Mouse (Mus musculus) limb, embryonic 13.5 days (tissue): ENCODE data around the gene Iars2. TPM values are rescaled to one million over a fixed set of nuclear protein-coding genes. Genes with fewer than 3 reads are reported as not detected.

ENCODE experiments used
- ATAC-seq: fragments of 200-750 bp; cut with Nextera tagmentation; 2 replicates; pipeline ENCODE4 v1.8.0; 2017; ENCODE audit warnings: low read depth, moderate number of reproducible peaks, moderate TSS enrichment; ENCODE audit not compliant: low FRiP score
- H3K27ac ChIP-seq: fragments of 300-500 bp; sonication (generic); 2 replicates; pipeline ENCODE4 v1.5.1; 2015; ENCODE audit warnings: inconsistent platforms, mild to moderate bottlenecking, moderate library complexity
- H3K27me3 ChIP-seq: fragments of 300-500 bp; sonication (generic); 2 replicates; pipeline ENCODE4 v1.6.1; 2015; ENCODE audit warnings: mild to moderate bottlenecking, inconsistent platforms
- H3K36me3 ChIP-seq: fragments of 300-500 bp; sonication (generic); 2 replicates; pipeline ENCODE4 v1.6.1; 2015; ENCODE audit warnings: inconsistent platforms, mild to moderate bottlenecking, moderate library complexity
- H3K4me1 ChIP-seq: fragments of 300-500 bp; sonication (generic); 2 replicates; pipeline ENCODE4 v1.6.1; 2015; ENCODE audit warnings: inconsistent platforms
- H3K4me2 ChIP-seq: fragments of 300-500 bp; sonication (generic); replicated peaks from 2 replicates; pipeline ENCODE4 v1.6.1; 2015; ENCODE audit warnings: inconsistent platforms, mild to moderate bottlenecking, moderate library complexity
- H3K4me3 ChIP-seq: fragments of 300-500 bp; sonication (generic); 2 replicates; pipeline ENCODE4 v1.5.1; 2015; ENCODE audit warnings: moderate library complexity, mild to moderate bottlenecking, inconsistent platforms
- H3K9ac ChIP-seq: fragments of 300-500 bp; sonication (generic); 2 replicates; pipeline ENCODE4 v1.6.1; 2015; ENCODE audit warnings: mild to moderate bottlenecking, inconsistent platforms
- H3K9me3 ChIP-seq: fragments of 300-500 bp; sonication (generic); 2 replicates; pipeline ENCODE4 v1.6.1; 2016; ENCODE audit warnings: inconsistent platforms
- WGBS: fragments of 180-500 bp; shearing (Covaris S2); methylation state at CpG from one replicate; pipeline ENCODE4 v1.1.7; 2015; 5-methylcytosine and 5-hydroxymethylcytosine counted together
- polyA plus RNA-seq: library from polyadenylated mRNA; unstranded; fragments of >200 nt; fragmentation: Nextera tagmentation; extraction: Ambion mirVana; gene quantifications from 2 replicates; pipeline ENCODE4 v1.2.1, GENCODE M21; 2015

Iars2 gene
- polyA plus RNA-seq, 1 experiment from 2014 or later: 25.8 TPM

GRCm38 (mm10) chr1:185270403-185271097 lies 58.6 kb downstream of the Iars2 start:
- no peak overlapping the region for H3K9ac ChIP-seq
- WGBS: 90% methylated on average over 8 of the region's 8 CpGs
- no peaks in the 10 kb centered on the region for H3K4me1 ChIP-seq
- H3K4me3 ChIP-seq: no peak overlapping the region
- no peak for ATAC-seq
- no peaks in the 10 kb centered on the region for H3K27me3 ChIP-seq
- H3K9me3 ChIP-seq: 0 out of 2 replicates have a peak, but pooled peaks cover 3% of the 10 kb centered on the region
- no peak overlapping the region for H3K27ac ChIP-seq
- no peak overlapping the region for H3K4me2 ChIP-seq
- peaks cover 82% of the 10 kb centered on the region for H3K36me3 ChIP-seq

GRCm38 (mm10) chr1:185268675-185269074 lies 60.5 kb downstream of the Iars2 start:
- H3K9ac ChIP-seq: no peak overlapping the region
- H3K4me1 ChIP-seq: no peaks in the 10 kb centered on the region
- no peaks in the 10 kb centered on the region for H3K27me3 ChIP-seq
- H3K9me3 ChIP-seq: 0 out of 2 replicates have a peak, but pooled peaks cover 3% of the 10 kb centered on the region
- no peak overlapping the region for H3K27ac ChIP-seq
- H3K36me3 ChIP-seq: peaks cover 83% of the 10 kb centered on the region
- no peak for ATAC-seq
- no peak overlapping the region for H3K4me3 ChIP-seq
- WGBS: 81% methylated on average over 4 of the region's 4 CpGs
- no peak overlapping the region for H3K4me2 ChIP-seq

- H3K9ac ChIP-seq: no peak overlapping the region
- no peaks in the 10 kb centered on the region for H3K9me3 ChIP-seq
- no peak for ATAC-seq
- no peak overlapping the region for H3K4me3 ChIP-seq
- no peaks in the 10 kb centered on the region for H3K27me3 ChIP-seq
- no peaks in the 10 kb centered on the region for H3K4me1 ChIP-seq
- H3K27ac ChIP-seq: no peak overlapping the region
- WGBS: 64% methylated on average over 14 of the region's 14 CpGs
- peaks cover 89% of the 10 kb centered on the region for H3K36me3 ChIP-seq
- no peak overlapping the region for H3K4me2 ChIP-seq
Observed at GRCm38 (mm10) chr1:185262565-185262964, 66.6 kb downstream of the Iars2 start.

- H3K9me3 ChIP-seq: no peaks in the 10 kb centered on the region
- 53% methylated on average over 3 of the region's 3 CpGs for WGBS
- no peak for ATAC-seq
- H3K4me2 ChIP-seq: no peak overlapping the region
- H3K4me1 ChIP-seq: no peaks in the 10 kb centered on the region
- no peak overlapping the region for H3K9ac ChIP-seq
- H3K4me3 ChIP-seq: no peak overlapping the region
- no peak overlapping the region for H3K27ac ChIP-seq
- no peaks in the 10 kb centered on the region for H3K27me3 ChIP-seq
- peaks cover 72% of the 10 kb centered on the region for H3K36me3 ChIP-seq
Observed at GRCm38 (mm10) chr1:185256753-185257152, 72.4 kb downstream of the Iars2 start.

- no peak overlapping the region for H3K4me2 ChIP-seq
- WGBS: 92% methylated on average over 12 of the region's 12 CpGs
- H3K9ac ChIP-seq: no peak overlapping the region
- no peaks in the 10 kb centered on the region for H3K4me1 ChIP-seq
- no peak overlapping the region for H3K4me3 ChIP-seq
- H3K9me3 ChIP-seq: no peaks in the 10 kb centered on the region
- peaks cover 72% of the 10 kb centered on the region for H3K36me3 ChIP-seq
- no peak overlapping the region for H3K27ac ChIP-seq
- no peak for ATAC-seq
- no peaks in the 10 kb centered on the region for H3K27me3 ChIP-seq
Observed at GRCm38 (mm10) chr1:185255336-185255735, 73.9 kb downstream of the Iars2 start.

- Histone ChIP-seq H3K4me1 (no peaks in the 10 kb centered on the region), H3K36me3 (peaks cover 74% of the 10 kb centered on the region), H3K27me3 (no peaks in the 10 kb centered on the region), H3K4me2 (no peak overlapping the region), H3K27ac (no peak overlapping the region), H3K9ac (no peak overlapping the region), H3K4me3 (no peak overlapping the region), H3K9me3 (no peaks in the 10 kb centered on the region)
- WGBS: 77% methylated on average over 12 of the region's 12 CpGs
- no peak for ATAC-seq
Observed at GRCm38 (mm10) chr1:185253140-185253892, 75.9 kb downstream of the Iars2 start.

- Histone ChIP-seq H3K9ac (no peak overlapping the region), H3K4me2 (no peak overlapping the region), H3K36me3 (peaks cover 81% of the 10 kb centered on the region), H3K27me3 (no peaks in the 10 kb centered on the region), H3K27ac (no peak overlapping the region), H3K4me3 (no peak overlapping the region), H3K4me1 (peaks cover 7% of the 10 kb centered on the region), H3K9me3 (no peaks in the 10 kb centered on the region)
- WGBS: 86% methylated on average over 3 of the region's 3 CpGs
- no peak for ATAC-seq
Observed at GRCm38 (mm10) chr1:185252351-185252750, 76.8 kb downstream of the Iars2 start.

GRCm38 (mm10) chr1:185248728-185249127 lies 80.5 kb downstream of the Iars2 start:
- no peak overlapping the region for H3K27ac ChIP-seq
- H3K4me3 ChIP-seq: no peak overlapping the region
- no peaks in the 10 kb centered on the region for H3K27me3 ChIP-seq
- H3K9ac ChIP-seq: no peak overlapping the region
- peaks cover 8% of the 10 kb centered on the region for H3K4me1 ChIP-seq
- peaks cover 71% of the 10 kb centered on the region for H3K36me3 ChIP-seq
- no peak overlapping the region for H3K4me2 ChIP-seq
- ATAC-seq: no peak
- H3K9me3 ChIP-seq: no peaks in the 10 kb centered on the region
- 92% methylated on average over 8 of the region's 8 CpGs for WGBS

- Histone ChIP-seq H3K4me1 (peaks cover 8% of the 10 kb centered on the region), H3K4me3 (no peak overlapping the region), H3K4me2 (peak overlapping the region; percentile 21; the same call in 1 of the 2 replicates), H3K27me3 (no peaks in the 10 kb centered on the region), H3K27ac (peak overlapping the region; percentile 78), H3K9me3 (no peaks in the 10 kb centered on the region), H3K9ac (no peak overlapping the region), H3K36me3 (peaks cover 70% of the 10 kb centered on the region)
- 76% methylated on average over 20 of the region's 20 CpGs for WGBS
- no peak; the same call in 1 of the 2 replicates for ATAC-seq
Observed at GRCm38 (mm10) chr1:185247429-185248085, 81.6 kb downstream of the Iars2 start.

- H3K27me3 ChIP-seq: no peaks in the 10 kb centered on the region
- H3K36me3 ChIP-seq: peaks cover 68% of the 10 kb centered on the region
- peaks cover 8% of the 10 kb centered on the region for H3K4me1 ChIP-seq
- no peak overlapping the region for H3K27ac ChIP-seq
- no peaks in the 10 kb centered on the region for H3K9me3 ChIP-seq
- 79% methylated on average over 5 of the region's 7 CpGs for WGBS
- no peak overlapping the region for H3K9ac ChIP-seq
- no peak for ATAC-seq
- H3K4me3 ChIP-seq: no peak overlapping the region
- H3K4me2 ChIP-seq: no peak overlapping the region
Observed at GRCm38 (mm10) chr1:185245456-185245855, 83.7 kb downstream of the Iars2 start.

- H3K27ac ChIP-seq: no peak overlapping the region
- H3K4me3 ChIP-seq: no peak overlapping the region
- no peak for ATAC-seq
- WGBS: 89% methylated on average over 8 of the region's 8 CpGs
- H3K4me1 ChIP-seq: peaks cover 8% of the 10 kb centered on the region
- H3K4me2 ChIP-seq: no peak overlapping the region
- H3K9me3 ChIP-seq: no peaks in the 10 kb centered on the region
- no peak overlapping the region for H3K9ac ChIP-seq
- peaks cover 62% of the 10 kb centered on the region for H3K36me3 ChIP-seq
- H3K27me3 ChIP-seq: no peaks in the 10 kb centered on the region
Observed at GRCm38 (mm10) chr1:185243013-185243412, 86.2 kb downstream of the Iars2 start.

GRCm38 (mm10) chr1:185236530-185236929 lies 92.7 kb downstream of the Iars2 start:
- no peaks in the 10 kb centered on the region for H3K27me3 ChIP-seq
- H3K36me3 ChIP-seq: peaks cover 59% of the 10 kb centered on the region
- no peak overlapping the region for H3K9ac ChIP-seq
- no peaks in the 10 kb centered on the region for H3K4me1 ChIP-seq
- WGBS: 87% methylated on average over 4 of the region's 4 CpGs
- H3K9me3 ChIP-seq: no peaks in the 10 kb centered on the region
- no peak for ATAC-seq
- no peak overlapping the region for H3K4me3 ChIP-seq
- no peak overlapping the region for H3K27ac ChIP-seq
- no peak overlapping the region for H3K4me2 ChIP-seq
